Mouse (Mus musculus) kidney, adult 2 months (tissue): Measurements from ENCODE around the gene Hspb1.

ENCODE experiments used
- CTCF ChIP-seq: fragments of 200-500 bp; conservative IDR thresholded peaks from 2 replicates; pipeline ENCODE4 v1.5.1; 2011; ENCODE audit warnings: low read depth, mild to moderate bottlenecking, control low read depth, low read length, moderate library complexity, mixed read lengths; ENCODE audit not compliant: insufficient read depth, insufficient read length
- POLR2A ChIP-seq: fragments of 200-500 bp; IDR thresholded peaks from one replicate; pipeline ENCODE4 v1.6.1; 2011; ENCODE audit warnings: low read depth, low read length, control low read depth

- TF ChIP-seq POLR2A (no peak), CTCF (no peak)
Measured at GRCm38 (mm10) chr5:135899833-135900232, 12.1 kb downstream of the Hspb1 start.
